Mouse (Mus musculus): Measurements from ENCODE around the gene Hoxc11. TPM values are rescaled to one million over a fixed set of nuclear protein-coding genes. Genes with fewer than 3 reads are reported as not detected.

Hoxc11 gene
- total RNA-seq (2022), result 1 to 10 TPM; 6.0 to 8.8 (median 7.6) TPM

DNA sequence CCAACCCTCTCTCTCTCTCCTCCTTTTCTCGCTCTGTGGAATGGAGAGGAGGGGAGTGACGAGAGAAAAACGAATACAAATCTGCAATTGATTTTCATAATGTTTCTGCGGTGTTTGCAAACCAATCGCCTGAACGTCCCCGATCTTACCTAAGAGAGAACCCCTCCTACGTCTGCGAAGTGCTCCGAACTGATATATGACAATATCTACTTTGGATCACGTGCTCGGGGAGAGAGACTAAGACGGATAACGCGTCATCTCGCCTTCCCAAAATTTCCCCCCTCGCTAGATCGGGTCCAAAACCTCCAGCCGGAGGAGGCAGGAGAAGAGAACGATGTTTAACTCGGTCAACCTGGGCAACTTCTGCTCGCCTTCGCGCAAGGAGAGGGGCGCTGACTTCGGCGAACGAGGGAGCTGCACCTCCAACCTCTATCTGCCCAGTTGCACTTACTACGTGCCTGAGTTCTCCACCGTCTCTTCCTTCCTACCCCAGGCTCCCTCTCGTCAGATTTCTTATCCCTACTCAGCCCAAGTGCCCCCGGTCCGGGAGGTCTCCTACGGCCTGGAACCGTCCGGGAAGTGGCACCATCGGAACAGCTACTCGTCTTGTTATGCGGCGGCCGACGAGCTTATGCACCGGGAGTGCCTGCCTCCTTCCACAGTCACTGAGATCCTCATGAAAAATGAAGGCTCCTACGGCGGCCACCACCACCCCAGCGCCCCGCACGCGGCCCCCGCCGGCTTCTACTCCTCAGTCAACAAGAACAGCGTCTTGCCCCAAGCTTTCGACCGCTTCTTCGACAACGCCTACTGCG, at the start of gene Hoxc11:
Gene Hoxc11 (plus strand): TSS at position 236 of the 815 bp plus-strand sequence.
- DNase-seq (ENCODE audit: low spot score in 2 of 2), result peak in 1 of 2 experiments; percentile 46

DNA sequence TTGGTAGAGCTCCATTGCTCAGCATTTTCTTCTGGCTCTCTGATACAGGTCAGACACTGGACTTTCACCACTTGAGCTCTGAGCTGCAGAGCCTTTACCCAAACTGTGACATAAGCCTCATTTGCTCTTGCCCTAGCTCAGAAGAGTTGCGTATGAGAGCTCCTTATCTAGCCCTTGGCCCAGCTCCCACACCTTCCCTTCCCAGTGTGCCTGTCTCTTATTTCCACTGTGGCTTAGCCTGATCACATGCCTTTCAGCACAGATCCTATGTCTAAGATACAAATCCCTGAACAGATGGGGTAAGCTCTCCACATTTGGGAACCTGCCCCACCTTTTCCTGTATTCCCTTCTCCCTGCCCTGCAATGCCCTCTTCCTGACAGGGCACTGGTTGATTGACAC, 49.3 kb upstream of the Hoxc11 start:
- DNase-seq (ENCODE audit: low spot score in 2 of 2), result no peak

DNA sequence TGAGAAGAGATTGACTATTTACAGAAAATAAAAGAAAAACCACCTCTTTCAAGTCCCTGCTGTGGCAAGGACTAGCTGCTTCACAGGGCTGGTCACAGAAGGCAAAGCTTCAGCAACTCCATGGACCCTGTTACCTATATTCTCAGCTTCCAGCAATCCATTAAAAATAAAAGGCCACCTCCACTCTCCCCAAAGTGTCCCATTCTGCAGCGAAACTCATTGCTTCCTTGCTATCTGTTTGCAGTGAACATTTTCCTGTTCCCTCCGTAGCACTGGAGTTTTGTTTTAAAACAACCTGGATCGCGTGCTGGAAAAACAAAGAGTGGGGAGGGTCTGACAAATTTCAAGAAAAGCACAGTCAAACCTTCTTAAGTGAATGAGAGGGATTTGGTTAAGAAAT, 44.7 kb upstream of the Hoxc11 start:
- DNase-seq (ENCODE audit: low spot score in 2 of 2), result no peak

DNA sequence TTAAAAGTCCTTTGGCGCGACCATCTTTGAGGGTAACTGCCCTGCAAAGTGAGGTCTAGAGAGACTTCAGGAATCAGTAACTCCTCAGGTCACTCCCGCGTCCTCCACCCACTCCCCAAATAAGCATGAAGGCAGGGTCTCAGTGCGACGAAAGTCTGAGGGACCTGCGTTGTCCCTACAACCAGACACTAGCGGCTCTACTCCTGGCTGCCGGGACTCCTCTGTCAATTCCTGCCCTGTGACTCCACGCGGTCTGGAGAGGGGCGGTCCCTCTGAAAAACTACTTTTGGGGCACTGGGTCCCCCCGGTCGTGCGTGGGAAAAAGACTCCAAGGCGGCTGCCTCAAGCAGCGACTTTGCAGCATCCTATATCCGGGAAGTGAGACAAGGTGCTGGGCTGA, 44.2 kb upstream of the Hoxc11 start:
- no peak for DNase-seq (ENCODE audit: low spot score in 2 of 2)

DNA sequence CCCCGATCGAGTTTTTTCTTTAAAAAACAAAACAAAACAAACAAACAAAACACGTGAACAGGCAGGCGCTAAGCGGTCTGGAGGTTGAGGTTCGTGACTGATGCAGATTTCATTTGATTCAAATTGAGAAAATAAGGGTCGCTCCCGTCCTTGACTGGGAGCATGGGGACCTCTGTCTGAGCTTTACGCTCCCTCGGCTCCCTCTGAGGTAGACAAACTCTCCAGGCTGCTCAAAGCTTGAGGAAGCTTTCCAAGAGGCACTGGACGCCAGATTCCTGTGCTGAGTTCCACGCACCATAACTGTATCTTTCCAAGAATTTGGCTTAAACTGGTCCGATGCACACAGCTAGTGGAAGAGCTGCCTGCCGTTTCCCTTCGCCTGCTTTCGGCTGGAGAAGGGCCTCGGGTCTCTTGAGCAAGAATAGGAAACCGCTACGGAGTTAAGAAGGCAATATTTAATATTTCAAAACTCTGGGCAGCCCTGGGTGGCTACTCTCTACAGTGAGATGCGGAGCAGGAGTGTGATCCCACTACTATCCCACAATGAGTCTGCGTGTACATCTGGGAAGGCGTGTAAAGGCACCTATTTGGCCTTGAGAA, 43.6 kb upstream of the Hoxc11 start:
- no peak for DNase-seq (ENCODE audit: low spot score in 2 of 2)

DNA sequence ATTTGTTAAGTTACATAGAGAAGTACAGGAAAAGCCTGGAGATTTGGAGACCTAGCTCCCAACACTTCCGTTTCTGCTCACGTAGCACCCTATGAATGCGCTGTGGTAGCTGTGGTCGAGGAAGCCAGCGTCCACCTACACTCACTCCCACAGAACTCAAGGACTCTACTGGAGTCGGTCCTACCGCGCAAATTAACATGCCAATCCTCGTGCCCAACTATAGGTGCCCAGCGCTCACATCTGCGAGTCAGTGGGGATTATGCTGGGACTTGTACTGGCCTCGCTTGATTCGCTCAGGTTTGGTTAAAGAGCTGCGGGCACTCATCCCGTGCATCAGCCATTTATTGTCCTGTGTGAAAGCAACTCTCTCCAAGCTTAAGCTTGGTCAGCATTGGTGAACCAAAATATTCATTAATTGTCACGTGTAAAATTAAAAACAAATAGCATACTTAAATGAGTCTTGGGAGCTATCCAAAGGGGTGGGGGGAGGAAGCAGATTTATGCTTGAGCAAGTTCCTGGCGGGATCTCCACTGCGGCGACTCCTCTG, 41.1 kb upstream of the Hoxc11 start:
- no peak for DNase-seq (ENCODE audit: low spot score in 2 of 2)

DNA sequence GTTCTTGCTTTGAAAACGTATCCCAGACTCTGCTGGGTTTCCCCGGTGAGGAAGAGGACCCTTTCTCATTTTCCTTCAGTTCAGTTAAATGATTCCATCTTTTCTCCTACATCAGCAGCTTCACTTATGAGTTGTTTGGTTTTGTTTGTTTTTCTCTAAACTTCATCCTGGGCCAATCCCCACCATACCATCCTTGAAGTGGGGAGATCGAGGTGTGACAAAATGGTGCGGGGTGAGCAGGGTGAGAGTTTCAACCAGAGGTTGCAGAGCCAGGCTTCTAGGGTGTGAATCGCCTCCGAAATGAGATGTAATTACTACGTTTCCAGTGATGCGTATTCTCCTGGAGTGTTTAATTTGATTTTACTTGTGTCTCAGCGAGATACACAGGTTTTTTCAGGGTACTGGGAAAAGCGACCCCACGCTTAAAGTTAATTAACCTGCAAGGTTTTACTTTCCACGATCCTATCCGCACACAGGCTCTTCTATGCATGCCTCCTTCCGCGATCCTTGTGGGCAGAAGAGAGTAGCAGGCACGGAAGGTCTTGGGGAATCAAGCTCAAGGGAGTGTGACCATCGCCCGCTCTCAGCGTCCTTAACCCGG, 36.2 kb upstream of the Hoxc11 start:
- no peak for DNase-seq (ENCODE audit: low spot score in 2 of 2)

DNA sequence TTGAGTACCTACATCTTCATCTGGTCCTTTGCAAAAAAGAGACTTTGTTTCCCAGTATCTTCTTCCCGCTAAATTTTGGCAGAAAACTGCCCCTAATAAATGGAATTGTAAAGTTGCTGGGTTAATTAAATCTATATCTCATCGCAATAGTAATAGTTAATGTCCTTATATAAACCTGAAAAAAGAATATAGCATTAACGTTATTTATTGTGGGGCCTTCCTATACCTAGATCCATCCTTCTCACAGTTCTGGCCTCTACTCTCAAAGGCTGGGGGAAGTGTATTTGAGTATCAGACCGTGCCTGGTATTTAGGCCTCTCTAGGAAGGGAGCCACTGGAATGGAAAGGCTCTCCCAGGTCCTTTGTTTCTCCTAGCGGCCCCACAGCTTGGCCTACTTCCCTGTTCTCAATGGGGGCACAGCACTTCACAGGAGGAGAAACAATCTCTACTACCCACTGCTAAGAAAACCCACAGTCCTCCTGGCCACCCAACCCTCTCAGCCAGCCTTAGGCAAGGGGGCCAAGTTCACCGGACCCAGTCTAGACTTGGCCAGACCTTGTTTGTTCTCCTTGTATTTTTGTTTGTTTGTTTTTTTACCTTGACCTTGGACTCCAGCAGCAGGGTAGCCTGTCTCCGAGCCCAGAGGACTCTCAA, 35.5 kb upstream of the Hoxc11 start:
- DNase-seq (ENCODE audit: low spot score in 2 of 2), result no peak

DNA sequence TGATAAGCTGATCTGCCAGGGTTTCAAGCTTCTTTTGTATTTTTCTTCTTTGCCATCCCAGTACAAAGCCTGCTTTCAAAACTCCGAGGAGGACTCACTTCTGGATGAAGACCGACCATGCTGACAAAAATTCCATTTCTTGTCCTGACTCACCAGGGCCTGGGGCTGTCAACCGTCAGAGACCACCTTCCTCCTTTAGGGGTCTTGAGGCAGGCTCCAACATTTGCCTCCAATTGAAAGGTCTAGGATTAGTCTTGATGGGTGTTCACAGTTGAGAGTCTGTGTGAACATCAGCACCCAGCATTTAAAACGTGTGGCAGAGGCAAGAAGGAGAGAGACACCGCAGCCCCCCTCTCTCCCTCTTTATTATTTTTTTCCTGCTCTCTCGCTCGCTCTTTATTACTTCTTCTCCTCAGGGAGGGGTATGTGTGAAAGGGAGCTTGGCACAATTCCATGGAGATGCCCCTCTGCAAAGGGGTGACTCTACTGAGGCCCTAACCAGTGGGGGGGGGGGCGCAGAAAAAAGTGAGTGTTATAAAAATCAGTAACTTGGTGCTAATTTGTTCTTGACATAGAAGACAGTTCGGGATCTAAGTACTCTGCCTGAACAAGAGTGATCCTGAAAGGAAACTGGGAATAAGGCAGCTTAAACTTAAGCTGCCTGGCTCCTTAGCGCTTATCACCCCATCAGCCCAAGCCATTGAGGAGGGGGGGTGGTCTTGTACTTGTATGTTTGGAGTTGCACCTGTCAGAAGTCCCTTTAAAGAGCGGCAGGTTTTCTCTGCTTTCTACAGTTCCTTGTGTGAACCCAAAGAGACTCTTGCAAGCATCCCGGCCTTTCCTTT, 34.7 kb upstream of the Hoxc11 start:
- no peak for DNase-seq (ENCODE audit: low spot score in 2 of 2)

DNA sequence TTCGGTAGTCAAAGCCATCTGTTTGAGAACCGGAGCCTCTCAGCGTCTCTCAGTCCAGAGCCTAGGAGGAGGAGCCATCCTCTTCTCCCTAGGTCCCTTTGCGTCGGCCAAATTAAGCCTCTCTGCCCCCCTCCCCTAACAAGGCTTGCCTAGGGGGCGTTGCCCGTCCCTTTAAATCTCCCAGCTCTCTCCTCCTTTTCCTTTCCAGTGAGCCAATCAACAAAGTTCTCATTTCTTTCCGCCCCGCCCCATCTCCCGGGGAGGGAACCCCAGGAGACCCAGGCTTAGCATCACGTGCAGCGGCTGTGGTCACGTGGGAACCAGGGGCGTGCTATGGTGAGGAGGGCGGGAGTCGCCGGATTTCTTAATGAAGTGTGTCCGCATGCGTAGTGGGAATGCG, 33.6 kb upstream of the Hoxc11 start:
- DNase-seq (ENCODE audit: low spot score in 2 of 2), result peak; percentile 49 to 63

DNA sequence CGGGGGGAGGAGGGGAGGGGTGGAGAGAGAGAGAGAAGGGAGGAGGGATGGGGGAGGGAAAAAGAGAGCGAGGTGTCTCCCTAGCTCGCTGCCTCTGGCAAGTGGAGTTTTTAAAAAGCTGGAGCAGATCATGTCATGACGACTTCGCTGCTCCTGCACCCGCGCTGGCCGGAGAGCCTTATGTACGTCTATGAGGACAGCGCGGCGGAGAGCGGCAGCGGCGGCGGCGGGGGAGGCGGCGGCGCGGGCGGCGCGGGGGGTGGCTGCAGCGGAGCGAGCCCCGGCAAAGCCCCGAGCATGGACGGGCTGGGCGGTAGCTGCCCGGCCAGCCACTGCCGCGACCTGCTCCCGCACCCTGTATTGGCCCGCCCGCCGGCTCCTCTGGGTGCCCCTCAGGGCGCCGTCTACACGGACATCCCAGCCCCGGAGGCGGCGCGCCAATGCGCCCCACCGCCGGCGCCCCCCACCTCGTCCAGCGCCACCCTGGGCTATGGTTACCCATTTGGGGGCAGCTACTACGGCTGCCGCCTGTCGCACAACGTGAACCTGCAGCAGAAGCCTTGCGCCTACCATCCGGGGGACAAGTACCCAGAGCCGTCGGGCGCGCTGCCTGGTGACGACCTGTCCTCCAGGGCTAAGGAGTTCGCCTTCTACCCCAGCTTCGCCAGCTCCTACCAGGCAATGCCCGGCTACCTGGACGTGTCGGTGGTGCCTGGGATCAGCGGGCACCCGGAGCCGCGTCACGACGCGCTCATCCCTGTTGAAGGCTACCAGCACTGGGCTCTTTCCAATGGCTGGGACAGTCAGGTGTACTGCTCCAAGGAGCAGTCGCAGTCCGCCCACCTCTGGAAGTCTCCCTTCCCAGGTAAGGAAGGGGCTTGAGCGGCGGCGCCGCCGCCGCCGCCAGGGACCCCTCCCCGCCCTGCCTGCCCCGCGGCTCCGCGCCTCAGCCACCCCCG, 32.9 kb upstream of the Hoxc11 start, which contains the start of gene Hoxc13:
Gene Hoxc13 (plus strand): TSS at position 51 of the 959 bp plus-strand sequence.
- DNase-seq (ENCODE audit: low spot score in 2 of 2), result no peak

DNA sequence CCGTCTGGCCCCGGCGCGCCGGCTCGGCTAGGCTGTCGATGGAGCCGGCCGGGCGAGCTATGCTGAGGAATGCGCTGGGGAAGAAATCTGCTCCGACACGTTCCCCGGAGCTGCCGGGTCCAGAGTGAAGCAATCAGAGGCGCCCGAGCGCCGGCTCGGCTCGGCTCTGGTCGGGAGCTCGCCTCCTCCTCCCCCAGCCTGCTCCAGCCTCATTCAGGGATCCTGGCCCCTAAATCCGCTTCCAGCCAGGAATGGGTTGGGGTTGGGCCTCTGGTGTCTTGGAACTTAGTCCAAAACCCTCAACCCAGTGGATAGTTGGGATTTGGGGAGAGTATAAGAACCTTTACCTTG, 32.2 kb upstream of the Hoxc11 start:
- no peak for DNase-seq (ENCODE audit: low spot score in 2 of 2)

DNA sequence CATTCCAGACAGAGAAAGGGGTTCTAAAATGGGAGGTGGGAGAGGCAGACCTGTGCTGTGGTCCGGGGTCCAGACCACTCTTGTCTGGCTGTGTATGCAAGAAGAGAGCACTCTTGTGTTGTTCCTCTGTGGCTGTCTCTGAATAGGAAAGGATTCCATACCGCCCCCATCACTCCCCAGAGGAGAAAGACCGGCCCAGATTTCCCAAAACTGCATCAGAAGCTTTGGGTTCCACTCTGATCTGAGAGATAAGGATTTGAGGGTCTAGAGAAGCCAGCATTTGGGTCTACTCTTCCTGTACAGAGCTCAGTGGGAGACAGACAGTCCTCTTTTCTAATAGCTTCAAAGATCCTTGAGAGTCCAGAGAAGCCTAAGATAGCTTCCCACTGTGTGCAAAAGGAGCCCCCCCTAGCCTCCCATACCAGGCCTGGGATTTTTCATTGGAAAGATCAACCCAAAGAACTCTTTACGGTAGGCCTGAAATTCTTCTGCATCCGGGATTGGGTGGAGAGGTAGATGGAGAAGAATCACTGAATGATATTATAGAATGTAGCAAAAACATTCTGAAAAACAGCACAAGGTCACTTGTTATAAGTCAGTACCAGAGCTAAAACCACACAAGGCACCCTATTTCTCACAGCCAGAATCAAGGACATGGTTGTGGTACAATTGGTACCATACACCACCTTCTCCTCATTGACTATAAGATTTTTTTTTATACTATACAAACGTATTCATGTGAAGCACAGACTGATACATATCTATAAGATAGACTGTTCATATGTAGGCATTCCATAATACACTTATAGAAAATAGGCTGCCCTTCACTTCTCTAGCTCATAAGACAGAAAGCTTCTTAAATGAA, 31.4 kb upstream of the Hoxc11 start:
- no peak for DNase-seq (ENCODE audit: low spot score in 2 of 2)

DNA sequence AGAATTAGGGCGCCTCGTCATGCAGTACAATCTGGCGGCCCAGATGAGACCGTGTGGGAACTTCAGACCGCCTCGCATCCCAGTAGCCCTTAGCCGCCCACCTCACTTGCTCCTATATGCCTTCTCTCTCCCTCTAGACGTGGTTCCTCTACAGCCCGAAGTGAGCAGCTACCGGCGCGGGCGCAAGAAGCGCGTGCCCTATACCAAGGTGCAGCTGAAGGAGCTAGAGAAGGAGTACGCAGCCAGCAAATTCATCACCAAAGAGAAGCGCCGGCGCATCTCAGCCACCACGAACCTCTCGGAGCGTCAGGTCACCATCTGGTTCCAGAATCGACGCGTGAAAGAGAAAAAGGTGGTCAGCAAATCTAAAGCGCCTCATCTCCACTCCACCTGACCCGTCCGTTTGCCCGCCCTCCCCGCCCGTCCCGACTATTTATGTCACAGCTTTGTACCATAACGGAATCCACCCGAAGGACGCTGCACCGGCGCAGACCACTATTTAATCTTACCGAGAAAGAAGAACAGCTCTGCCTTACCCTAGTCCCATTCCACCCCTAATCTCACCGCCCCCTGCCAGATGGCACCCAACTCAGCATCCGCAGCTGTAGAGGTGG, 27.1 kb upstream of the Hoxc11 start:
- DNase-seq (ENCODE audit: low spot score in 2 of 2), result no peak

DNA sequence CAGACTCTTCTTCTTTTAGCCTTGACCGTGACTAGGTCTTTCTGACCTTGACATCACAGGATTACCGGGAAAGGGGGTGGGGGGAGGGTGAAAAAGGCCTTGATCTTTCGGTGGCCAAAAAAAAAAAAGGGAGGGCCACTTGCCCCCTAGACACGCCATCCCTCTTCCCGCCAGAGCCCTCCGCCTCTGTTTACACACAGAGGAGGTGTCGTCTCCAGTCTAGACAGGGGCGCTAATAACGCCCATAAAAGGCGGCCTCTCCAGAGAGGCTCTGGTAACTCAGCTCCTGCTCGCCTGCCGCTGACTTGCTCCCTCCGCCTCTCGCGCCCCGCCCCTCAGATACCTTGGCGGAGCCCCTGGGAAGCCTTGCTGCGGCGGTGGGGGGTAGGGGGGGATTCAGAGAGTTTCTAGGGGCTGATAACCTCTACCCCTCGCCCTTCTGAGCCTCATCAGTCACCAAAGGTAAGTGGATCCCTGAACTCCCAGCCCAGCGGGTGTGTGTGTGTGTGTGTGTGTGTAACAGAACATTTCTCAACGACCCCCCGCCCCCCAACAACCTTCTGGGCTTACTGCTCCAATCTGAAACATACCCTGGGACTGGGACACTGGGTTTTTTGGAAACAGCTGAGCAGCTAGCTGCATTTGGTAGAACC, 22.4 kb upstream of the Hoxc11 start:
- DNase-seq (ENCODE audit: low spot score in 2 of 2), result no peak

DNA sequence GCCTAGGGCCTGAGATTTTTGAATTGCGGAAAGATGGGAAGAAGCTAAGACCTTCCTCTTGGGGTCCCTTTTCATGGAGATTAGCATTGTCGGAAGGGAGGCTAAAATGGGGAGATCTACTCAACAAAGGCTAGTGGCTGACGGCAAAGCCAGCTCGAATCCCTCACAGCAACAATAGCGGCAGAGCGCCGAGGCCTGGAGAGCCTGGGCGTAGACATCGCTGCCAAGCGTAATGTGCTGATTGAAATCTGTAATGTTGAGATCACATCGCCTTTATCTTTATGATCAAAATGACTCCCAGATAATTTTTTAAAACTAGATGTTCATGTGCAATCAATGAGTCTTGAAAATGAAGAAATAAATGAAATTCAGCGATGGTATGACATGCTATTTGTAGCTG, 19.8 kb upstream of the Hoxc11 start:
- no peak for DNase-seq (ENCODE audit: low spot score in 2 of 2)

DNA sequence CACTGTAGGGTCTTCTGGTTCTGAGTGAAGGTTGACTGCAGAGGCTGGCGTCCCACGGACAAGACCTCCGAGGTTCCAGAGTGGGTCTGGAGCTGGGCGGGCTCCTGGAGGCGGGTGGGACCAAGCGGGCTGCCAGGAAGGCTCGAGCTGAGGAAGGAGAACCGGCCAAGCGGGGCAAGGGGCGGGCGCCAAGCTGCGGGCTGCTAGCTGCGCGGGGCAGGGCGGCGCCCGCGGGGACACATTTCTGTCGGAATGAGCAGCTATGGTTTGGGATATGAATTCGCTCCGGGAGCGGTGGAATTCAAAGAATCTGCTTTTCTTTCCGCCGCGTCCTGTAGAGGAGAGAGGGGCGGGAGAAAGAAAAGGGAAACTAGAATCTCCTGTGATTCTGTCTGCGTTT, 19.3 kb upstream of the Hoxc11 start:
- DNase-seq (ENCODE audit: low spot score in 2 of 2), result no peak

Data from gastrocnemius, adult 8-10 months (tissue).